Mouse (Mus musculus) right cerebral cortex, postnatal 10 days (tissue): ENCODE results near the gene Spink8.
A peak's percentile ranks its signal among the peaks of the same experiment; 100 is the strongest.

Source experiments
- DNase-seq, 2 experiments: peaks; one replicate each; pipeline ENCODE4 v3.0.0; 2021; ENCODE audit warnings: low spot score in 2 of 2

Spink8 gene

DNA sequence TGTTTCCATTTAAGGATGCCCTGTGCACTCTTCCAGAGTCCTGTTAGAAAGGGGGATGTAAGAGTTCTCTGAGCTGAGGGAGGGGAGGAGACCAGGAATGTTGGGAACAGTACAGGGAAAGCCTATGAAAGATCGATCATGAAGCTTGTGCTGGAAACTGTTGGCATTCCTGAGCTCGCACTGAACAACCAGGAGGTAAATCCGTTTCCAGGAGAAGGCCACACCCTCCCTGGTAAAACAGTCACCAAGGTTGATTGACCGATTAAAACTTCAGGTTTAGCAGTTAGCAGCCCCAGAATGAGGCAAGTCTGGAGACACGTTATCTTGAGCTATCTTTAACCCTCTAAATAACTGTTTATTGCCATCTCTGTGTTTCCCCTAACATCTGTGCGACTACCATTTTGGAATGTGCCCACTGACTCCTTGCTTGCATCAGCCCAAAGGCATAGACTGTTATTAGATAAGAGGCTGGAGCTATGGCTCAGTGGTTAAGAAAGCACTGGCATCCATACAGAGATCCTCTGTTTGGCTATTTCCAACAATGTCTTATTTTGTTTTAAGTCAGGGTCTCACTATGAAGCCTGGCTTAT is 59.0 kb downstream of the Spink8 start:
- no peak for DNase-seq

DNA sequence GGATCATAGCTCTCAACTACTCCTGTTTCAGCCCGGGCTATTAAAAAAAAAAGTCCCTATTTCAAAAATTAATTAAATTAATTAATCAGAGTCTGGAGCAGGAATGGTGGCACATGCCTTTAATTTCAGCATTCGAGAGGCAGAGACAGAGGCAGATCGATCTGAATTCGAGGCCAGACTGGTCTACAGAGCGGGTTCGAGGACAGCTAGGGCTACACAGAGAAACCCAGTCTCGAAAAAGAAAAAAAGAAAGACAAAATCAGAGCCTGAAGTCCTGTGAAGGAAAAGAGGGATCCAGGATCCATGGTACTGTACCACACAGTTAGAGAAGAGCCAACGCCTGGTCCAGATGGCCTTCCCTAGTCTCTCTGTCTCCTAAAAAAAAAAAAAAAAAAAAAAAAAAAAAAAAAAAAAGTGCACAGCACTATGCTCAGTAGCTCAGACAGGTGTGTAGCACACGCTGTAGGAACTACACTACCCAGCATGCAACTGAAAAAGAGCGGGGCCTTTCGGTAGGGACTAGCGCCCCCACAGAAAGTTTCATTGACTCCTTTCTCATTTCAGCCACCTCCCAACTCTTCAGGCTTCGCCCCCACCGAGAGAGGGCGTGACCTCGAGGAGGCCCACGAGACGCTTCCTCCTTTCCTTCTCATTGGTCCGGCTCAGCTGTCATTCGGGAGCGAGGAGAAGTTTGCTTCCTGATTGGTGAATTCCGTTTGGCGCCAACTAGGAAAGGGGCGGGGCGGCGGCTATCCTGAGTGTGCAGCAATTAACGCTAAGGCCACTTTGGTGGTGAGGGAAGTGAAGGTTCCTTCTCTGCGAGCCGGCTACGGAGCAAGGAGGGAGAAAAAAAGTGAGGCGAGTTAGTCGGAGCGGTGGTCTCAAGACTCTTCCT is 63.0 kb downstream of the Spink8 start, which contains the start of gene Cdc25a:
TSS of gene Cdc25a (plus strand) at position 783 of the 895 bp plus-strand sequence.
- DNase-seq: peak; percentile 98 to 99

DNA sequence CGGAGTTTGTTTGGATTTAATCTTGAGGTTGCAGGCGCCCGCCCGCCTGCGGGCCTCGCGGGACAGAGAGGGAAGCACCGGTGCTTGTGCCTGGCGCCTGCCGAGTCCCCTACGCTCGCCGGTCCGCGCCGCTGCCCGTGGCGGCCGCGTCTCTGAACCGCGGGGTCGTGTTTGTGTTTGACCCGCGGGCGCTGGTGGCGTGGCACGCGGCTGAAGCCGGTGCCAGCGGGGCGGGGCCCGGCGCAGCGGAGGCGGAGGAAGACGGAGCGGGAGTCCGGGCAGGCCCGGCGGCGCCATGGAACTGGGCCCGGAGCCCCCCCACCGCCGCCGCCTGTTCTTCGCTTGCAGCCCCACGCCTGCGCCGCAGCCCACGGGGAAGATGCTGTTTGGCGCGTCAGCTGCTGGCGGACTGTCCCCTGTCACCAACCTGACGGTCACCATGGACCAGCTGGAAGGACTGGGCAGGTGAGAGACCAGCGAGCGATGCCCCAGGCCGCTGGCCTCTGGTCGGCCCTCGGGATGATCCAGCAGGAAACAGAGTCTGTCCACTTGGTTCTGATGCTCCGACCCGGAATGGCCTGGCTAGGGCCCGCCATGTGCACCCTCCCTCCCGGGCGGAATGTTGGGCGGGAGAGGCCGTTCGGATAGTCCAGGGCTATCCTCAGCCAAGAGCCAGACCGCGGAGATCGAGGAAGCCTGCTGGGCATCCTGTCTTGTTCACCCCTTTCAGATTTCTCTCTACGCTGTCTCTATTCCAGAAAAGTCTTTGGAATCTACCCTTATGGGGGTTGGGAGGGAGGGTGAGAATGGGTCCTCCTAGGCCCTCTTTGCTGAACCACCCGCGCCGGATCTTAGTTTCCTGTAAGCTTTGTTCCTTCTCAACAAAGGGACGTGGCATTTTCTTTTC is 63.9 kb downstream of the Spink8 start:
- peak; percentile 71 for DNase-seq
